Mouse (Mus musculus): ENCODE results near the gene Acss2.

DNA sequence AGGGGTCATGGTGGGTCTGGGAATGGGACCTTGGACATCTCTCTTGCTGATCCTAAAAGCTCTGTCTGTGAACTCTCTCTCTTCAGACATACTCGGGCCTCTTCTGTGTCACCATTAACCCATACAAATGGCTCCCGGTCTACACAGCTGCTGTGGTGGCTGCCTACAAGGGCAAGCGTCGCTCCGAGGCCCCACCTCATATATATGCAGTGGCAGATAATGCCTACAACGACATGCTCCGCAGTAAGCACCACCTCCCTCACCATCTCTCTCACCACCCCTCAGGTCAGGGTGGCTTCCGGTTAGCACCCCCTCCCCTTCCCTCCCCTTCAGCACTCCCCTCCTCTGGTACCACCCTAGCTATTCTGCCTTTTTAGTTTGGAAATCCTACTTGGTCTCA, 96.2 kb downstream of the Acss2 start:
- no peak for TF ChIP-seq CTCF (IDR thresholded peaks at IDR 0.05; ENCODE audit: control insufficient read depth, insufficient read depth, insufficient replicate concordance, low read depth, low read length)
- no peak for TF ChIP-seq POLR2A (IDR thresholded peaks at IDR 0.05; ENCODE audit: control insufficient read depth, low read depth, low read length)
